Mouse (Mus musculus) CH12.LX (cell line): ENCODE measurements around the gene Appl1.

Source experiments
- CHD2 ChIP-seq: IDR thresholded peaks from 2 replicates; pipeline ENCODE4 v1.6.1; 2011; ENCODE audit warnings: low read length, improper control_type of control experiment
- CTCF ChIP-seq, 2 experiments: IDR thresholded peaks in 1 of 2; conservative IDR thresholded peaks in 1 of 2; 2 replicates each; pipeline ENCODE4 v1.5.1; 2011 to 2012; ENCODE audit warnings: low read depth in 2 of 2, low read length in 2 of 2, improper control_type of control experiment in 1 of 2, inconsistent platforms in 1 of 2, mild to moderate bottlenecking in 1 of 2, moderate library complexity in 1 of 2
- EP300 ChIP-seq: IDR thresholded peaks from 2 replicates; pipeline ENCODE4 v1.6.1; 2011; ENCODE audit warnings: low read length, improper control_type of control experiment
- MAFK ChIP-seq: IDR thresholded peaks from 2 replicates; pipeline ENCODE4 v1.6.1; 2011; ENCODE audit warnings: low read length, improper control_type of control experiment; ENCODE audit not compliant: insufficient replicate concordance
- MXI1 ChIP-seq: IDR thresholded peaks from 2 replicates; pipeline ENCODE4 v1.6.1; 2011; ENCODE audit warnings: mild to moderate bottlenecking, low read depth, low read length, improper control_type of control experiment
- POLR2A ChIP-seq: IDR thresholded peaks from 2 replicates; pipeline ENCODE4 v1.6.1; 2011; ENCODE audit warnings: low read depth, mild to moderate bottlenecking, improper control_type of control experiment, low read length
- POLR2AphosphoS2 ChIP-seq: IDR thresholded peaks from 2 replicates; pipeline ENCODE4 v1.6.1; 2011; ENCODE audit warnings: low read depth, low read length, improper control_type of control experiment
- TBP ChIP-seq: conservative IDR thresholded peaks from 2 replicates; pipeline ENCODE4 v1.6.1; 2011; ENCODE audit warnings: low read depth, low read length, improper control_type of control experiment
- USF2 ChIP-seq: conservative IDR thresholded peaks from 2 replicates; pipeline ENCODE4 v1.6.1; 2011; ENCODE audit warnings: low read depth, low read length, improper control_type of control experiment

DNA sequence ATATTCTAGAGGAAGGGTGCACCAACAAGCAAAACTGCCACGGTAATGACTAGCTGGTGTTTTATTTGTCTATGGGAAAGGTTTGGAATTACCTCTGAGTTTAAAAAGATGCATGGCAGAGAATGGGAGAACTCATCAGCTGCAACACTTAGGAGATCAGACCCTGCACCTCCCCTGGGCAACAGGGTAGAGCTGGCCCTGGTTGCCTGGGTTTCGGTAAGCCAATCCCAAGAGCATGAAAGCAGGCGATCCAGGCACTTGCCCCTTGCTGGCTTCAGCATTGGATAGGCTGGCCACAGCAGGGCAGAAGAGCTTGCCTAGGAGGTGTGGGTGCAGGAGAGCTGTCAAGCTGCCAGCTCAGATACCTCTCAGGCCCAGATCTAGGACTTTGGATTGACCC lies 8.8 kb upstream of the Appl1 start:
- TF ChIP-seq MAFK (no peak), CHD2 (no peak), POLR2A (no peak), TBP (no peak), CTCF (conservative IDR thresholded peaks at IDR 0.05 in 1 of 2, IDR thresholded peaks at IDR 0.05 in 1 of 2; ENCODE audit: low read depth in 2 of 2, low read length in 2 of 2) (no peak), USF2 (no peak), EP300 (no peak), POLR2AphosphoS2 (no peak), MXI1 (no peak)
